Mouse (Mus musculus): ENCODE data around the gene Tmcc1.

DNA sequence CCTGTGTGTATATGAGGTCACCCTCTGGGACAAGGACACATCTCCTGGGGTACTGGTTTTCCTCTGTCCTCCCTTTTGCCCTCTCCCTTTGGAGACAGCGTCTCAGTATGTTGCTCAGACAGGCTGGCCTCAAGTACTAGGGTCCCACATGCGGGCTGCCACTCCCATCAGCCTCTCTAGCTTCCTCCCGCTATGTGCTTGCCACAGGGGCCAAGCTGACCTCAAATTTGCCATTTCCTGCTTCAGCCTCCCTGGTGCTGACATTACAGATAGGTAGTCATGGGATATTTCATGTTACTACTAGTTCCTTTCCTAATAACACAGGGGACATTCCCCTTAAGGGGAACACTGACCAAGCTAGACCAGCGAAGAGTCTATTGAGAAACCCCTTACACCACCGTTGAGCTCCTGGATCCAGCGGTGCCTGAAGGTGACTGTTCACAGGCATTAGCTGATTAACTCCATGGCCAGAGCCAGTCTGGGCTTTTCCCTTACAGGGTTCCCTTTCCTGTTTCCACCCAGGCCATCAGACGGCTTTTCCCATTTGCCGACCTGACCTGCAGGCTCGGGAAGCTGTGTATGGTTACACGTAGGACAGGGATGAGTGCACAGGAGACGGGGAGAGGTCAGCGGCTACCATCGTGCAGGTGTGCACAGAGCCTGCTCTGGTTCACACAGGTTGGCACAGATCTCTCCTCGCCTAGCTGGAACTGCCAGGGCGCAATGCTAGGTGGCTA is 220.0 kb downstream of the Tmcc1 start:
- TF ChIP-seq CTCF (IDR thresholded peaks at IDR 0.05; ENCODE audit: control insufficient read depth, insufficient read depth, insufficient read length) = no peak
- no peak for TF ChIP-seq MAX (IDR thresholded peaks at IDR 0.05)
- no peak for TF ChIP-seq USF1 (IDR thresholded peaks at IDR 0.05; ENCODE audit: low read depth)

Data from C2C12 (cell line).